Mouse (Mus musculus) layer of hippocampus, postnatal 36 days (tissue): ENCODE results near the gene Fxyd7. TPM values are rescaled to one million over a fixed set of nuclear protein-coding genes. Genes with fewer than 3 reads are reported as not detected.

Source experiments
- DNase-seq, 2 experiments: peaks; one replicate each; pipeline ENCODE4 v3.0.0; 2022
- total RNA-seq, 2 experiments: library from RNA; stranded (reverse); gene quantifications; 2 replicates each; pipeline ENCODE4 v1.2.3; 2021

Fxyd7 gene
- total RNA-seq, 2 experiments from 2014 or later, result 111 to 125 TPM

GRCm38 (mm10) chr7:31076492-31076891 is 25.2 kb upstream of the Fxyd7 start, which contains the start of gene Fxyd3:
Fxyd3 (minus strand) TSS chr7:31076704.
- no peak for DNase-seq

DNA sequence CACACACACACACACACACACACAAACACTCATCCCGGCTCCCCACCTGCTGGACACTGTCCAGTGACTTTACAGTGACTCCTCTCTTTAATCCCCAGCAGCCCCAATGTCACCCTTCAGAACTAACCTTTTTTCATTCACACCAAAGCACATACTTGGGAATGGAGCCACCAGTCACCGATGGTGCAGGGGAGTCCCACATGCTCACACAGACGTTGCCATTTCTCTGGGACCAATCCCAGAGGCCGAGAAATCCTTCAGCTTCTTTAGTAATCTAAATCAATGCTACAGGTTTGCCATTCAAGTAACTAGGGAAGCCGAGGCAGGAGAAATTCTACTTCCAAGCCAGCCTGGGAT is 23.4 kb upstream of the Fxyd7 start:
- DNase-seq, result peak; percentile 56 to 65

GRCm38 (mm10) chr7:31074061-31074712 is 22.9 kb upstream of the Fxyd7 start:
- DNase-seq, result no peak

- DNase-seq, result no peak
These were observed 22.3 kb upstream of the Fxyd7 start for GRCm38 (mm10) chr7:31073546-31073945.

DNA sequence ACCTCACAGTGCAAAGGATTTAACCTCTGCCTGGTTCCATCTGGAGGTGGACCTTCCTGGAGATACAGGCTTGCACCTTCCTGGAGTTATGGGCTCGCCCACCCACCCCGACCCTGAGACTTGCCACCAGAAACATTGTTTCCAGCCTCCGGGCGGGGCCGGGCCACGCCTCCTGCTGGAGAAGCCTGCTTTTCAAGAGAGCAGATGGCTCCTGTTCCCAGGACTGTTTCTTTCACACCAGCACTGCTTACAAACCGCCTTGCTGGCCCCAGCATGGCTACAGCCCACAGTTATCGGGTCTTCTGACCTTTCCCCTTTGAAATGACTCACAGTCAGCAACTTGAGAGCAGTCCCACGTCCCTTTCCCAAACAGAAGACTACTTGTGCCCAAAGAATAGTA is 21.1 kb upstream of the Fxyd7 start:
- DNase-seq, result no peak

DNA sequence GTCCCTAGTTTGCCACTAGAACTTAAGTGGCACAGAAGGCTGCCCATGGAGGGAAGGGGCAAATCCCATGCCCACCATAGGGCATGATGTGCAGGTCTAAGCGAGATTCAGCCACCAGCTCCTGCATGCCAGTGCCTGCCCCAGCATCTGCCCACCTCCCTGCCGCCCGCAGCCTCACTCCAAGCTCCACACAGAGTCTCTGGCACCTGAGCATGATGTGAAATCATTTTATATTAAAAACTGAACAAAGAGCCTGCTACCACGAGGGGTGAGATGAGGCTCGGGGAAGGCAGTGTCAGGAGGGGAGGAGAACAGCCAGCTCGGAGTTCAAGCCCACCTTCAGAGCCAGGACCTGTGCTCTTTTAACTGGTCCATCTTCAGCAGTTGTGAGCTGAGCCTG is 19.1 kb upstream of the Fxyd7 start:
- DNase-seq, result no peak

GRCm38 (mm10) chr7:31069491-31069890 is 18.2 kb upstream of the Fxyd7 start:
- no peak for DNase-seq

DNA sequence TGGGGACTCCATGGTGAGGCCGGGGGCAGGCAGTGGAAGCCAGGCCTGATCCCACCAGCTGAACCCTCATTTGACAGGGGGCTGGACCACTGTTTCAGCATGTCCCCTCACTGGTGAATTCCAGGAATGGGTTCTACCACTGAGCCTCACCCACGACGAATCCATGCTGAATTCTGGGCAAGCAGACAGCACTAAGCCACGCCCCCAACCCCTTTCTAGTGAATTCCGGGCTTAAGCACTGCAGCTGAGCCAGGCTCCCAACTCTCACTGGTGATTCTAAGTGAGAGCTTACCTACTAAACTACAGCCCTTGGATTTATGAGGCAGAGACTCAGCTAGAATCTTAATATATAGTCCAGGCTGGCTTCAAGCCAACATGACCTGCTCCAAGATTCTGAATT is 16.6 kb upstream of the Fxyd7 start:
- DNase-seq, result peak in 1 of 2 experiments; percentile 53

GRCm38 (mm10) chr7:31063074-31063560 is 11.8 kb upstream of the Fxyd7 start:
- no peak for DNase-seq

GRCm38 (mm10) chr7:31060621-31061010 is 9.3 kb upstream of the Fxyd7 start:
- no peak for DNase-seq

DNA sequence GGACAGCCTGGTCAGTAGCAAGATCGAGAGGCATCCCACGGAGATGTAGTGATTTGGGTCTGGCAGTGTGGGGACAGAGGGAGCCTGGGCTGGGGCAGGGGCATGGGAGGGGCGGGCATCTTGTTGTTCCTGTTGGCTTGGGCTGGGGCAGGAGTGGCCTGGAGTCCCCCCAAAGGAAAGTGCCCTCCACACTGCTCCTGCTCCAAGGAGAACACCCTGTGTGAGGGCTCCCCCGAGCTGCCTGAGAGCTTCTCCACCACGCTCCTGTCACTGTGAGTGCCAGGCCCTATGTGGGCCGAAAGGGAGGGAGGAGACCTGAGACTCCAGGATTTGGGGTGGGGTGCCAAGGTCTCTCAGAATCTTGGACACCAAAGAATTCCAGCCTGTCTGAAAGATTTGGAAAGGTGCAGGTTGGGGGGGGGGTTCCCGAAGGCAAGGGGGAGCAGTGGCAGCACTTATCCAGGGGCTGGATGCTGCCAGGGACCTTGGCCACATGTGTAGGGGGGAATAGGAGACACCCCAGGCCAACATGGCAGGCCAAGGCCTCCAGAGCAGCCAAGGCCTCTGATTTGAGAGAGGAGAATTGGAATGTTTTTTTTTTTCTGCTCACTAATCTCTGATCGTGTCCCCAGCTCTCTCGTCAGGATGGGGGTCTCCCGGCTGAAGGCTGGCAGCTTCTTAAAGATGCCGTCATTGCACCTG is 8.8 kb upstream of the Fxyd7 start:
- DNase-seq, result no peak

DNA sequence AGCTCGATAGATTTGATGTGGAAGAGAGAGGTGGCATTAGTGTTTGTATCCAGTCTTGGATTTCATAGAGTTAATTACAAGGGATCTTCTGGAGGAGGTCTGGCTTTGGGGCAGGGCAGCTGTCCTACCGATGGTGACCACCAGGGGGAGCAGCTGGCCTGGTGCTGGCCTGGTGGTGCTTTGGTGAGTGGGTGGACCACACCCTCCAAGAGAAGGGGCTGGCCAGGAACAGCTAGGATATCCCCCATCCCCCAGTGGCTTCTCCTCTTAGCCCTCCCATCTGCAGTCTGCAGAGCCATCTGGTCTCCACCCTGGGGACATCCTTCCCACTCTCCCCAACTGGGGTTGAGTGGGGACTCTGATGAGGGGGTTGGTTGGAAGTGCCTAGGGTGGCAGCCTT is 7.8 kb upstream of the Fxyd7 start, which contains the start of gene Lgi4:
Gene Lgi4 (plus strand): TSS at position 235 of the 400 bp plus-strand sequence.
- peak; percentile 81 to 84 for DNase-seq

DNA sequence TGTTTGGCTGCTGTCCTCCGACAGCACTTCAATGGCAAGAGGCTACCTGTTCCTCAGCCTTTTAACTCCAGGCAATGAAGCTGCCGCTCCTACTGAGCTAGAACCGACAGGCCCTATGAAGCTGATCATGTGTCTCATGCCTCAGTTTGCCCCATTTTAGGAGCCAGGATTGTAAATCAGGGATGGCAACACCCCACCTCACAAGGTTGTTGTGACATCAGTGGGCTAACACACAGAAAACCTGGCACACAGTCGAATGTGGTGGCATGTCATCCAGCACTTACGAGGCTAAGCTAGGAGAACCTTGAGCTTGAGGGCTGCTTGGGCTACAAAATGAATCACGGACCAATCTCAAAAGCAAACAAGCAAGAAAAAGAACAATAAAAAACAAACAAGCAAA is 6.9 kb upstream of the Fxyd7 start:
- DNase-seq, result no peak

GRCm38 (mm10) chr7:31057730-31058129 is 6.5 kb upstream of the Fxyd7 start:
- no peak for DNase-seq

DNA sequence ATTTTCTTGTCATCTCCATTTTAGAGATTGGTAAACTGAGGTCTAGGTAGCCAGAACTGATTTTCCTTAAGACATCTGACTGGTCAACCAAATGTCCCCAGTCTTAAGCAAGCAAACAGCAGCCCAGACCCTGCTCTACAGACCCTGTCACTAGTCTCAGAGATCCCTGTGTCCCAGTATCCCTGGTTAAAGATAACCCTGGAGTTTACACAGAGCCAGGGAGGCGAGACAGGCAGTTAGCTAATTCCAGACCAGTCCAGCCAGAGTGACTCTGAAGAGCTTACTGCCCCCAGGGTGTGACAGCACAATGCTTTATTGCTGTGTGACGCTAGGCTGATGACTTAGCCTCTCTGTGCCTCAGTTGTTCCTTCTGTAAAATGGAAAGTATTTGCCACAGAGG is 5.8 kb upstream of the Fxyd7 start, which contains the start of gene Fxyd1:
Gene Fxyd1 (minus strand): TSS at position 129 of the 400 bp plus-strand sequence.
- no peak for DNase-seq

DNA sequence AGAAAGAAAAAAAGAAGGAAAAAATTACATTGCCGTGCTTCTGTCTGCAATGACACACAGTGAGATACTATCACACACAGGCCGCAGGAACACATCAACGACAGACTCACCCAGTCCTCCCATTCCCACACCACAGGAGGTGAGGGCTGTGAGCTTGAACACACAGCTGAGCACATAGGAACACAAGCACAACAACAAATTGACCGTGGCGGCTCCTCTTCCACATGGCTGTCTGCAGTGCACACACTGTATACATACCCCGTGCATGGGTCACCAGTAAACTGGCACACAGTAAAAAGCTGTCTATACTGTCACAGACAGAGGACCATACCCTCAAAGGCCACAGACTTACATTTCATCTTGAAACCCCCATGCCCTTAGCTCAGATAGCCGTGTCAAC is 5.2 kb upstream of the Fxyd7 start:
- no peak for DNase-seq

DNA sequence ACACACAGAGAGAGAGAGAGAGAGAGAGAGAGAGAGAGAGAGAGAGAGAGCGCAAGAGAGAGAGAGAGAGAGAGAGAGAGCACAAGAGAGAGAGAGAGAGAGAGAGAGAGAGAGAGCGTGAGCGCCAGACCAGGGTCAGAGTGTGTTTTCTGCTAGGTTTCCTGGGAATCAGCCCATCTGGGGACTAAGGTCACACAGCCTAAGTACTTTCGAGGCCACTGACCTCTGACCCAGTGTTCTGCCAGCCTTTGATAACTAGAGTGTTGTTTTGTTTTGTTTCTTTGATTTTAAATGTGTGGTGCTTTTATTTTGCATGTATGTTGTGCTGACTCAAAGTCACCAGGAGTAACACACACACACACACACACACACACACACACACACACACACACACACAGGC is 4.6 kb upstream of the Fxyd7 start:
- DNase-seq, result no peak

GRCm38 (mm10) chr7:31055354-31055824 is 4.1 kb upstream of the Fxyd7 start:
- peak in 1 of 2 experiments; percentile 49 for DNase-seq

DNA sequence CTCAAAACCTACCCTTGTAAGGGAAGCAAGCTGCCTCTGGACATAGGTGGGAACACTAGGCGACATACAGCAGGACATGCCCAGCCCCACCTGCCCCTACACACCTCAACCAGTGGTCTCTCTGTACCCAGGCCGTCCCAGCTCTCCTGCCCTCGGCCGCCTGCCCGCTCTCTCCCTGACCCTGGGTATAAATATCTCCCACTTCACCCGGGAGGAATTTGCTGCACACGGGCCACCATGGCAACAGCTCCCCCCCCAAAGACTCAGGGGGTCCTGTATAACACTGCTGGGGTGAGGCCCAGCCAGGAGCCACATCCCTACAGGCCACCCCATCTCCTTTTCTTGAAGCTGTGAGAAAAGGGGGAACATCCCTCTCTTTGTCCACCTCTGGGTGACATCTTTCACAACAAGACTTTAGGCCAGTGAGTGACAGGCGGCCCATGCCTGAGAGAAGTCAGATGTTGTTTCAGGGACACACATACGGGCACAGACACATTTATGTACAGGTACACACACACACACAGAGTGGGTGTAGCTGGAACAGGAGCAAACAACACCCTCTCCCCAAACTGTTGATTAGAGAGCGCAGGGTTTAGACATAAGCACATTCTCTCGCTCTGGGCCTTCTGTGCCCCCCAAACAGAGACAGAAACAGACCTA is 3.5 kb upstream of the Fxyd7 start:
- DNase-seq, result no peak

DNA sequence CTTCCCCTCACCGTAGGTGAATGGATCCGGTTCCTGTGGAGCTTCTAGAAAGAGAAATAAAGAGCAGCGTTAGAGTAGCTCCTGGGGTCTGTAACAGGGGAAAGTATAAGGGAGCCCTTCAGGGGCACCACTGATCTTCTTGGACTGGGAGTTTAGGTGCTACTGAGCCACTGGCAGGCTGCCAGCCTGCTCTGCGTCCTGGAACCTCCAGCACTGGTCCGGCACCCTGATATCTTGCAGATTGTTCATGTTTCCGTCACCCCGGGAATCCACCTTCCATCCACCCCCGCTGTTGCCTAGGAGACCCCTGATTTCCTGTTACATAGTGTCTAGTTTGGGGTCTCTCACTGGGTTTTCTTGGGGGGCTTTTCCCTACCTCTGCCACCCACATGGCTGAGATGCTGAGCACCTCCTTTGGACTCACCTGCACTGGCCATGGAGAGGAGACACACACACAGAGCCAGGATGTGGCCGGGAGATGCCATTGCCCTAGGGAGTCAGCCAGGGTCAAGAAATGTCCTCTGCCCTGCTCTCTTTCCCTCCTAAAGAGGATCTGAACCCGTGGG is 2.7 kb upstream of the Fxyd7 start:
- DNase-seq, result no peak

DNA sequence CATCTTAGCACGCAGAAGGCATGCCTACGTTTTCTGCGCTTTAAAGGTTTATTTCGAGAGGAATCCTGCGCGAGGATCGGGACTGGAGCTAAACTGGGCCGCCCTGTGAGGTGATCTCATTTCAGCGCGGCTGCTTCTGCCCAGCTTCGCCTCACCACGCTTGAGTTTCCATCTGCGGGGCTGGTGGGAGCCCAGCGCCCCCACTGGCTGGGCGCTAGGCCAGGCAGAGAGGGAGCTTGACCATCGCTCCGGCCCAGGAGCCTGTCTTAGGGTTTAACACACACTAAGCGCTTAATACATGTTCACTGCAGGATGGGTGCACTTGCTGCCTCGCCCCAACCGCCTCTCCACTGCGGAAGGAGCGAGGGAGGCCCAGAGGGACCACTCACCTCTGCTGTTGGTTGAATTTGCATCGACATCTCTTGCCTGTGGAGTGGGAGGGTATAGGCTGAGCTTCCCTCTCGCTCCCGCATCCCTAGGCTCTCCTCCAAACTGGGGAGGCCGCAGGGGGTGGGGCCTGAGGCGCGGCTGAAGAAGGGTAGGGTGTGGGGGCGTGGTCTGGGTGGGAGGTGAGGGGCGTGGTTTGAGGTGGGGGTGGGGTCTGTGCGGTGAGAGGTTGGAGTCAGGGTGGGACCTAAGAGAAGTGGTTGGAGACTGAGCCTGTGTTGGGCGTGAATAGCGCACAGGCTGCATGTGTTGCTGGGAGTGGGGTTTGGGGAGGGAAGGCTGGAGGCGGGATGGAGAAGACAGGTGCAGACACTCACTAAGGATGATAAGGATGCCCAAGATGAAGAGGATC is 1.6 kb upstream of the Fxyd7 start:
- DNase-seq, result peak in 1 of 2 experiments; percentile 47

DNA sequence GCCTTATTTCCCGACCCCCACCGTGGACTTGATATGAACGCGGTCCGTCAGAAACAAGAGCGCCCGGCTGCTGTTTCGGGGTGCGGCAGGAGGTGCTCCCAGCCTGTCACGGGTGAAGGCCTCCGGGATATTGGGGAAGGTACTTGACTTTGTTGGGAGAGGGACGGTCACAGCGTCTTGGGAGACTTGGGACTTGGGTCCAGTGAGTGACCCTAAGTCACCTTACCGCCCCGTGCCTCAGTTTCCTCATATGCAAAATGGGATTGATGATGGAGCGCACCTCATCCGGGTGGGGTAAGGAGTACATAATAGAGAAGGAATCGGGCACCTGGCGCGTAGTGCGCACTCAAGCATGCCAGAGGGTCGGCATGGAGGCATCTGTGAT is 976 bp upstream of the Fxyd7 start:
- DNase-seq, result no peak
